Mouse (Mus musculus) forebrain, embryonic 13.5 days (tissue): ENCODE measurements around the gene Lmod3. TPM values are rescaled to one million over a fixed set of nuclear protein-coding genes. Genes with fewer than 3 reads are reported as not detected.

Source experiments
- ATAC-seq: fragments of 200-750 bp; cut with Nextera tagmentation; 2 replicates; pipeline ENCODE4 v1.8.0; 2017
- H3K27ac ChIP-seq: fragments of 300-500 bp; sonication (generic); 2 replicates; pipeline ENCODE4 v1.5.1; 2015; ENCODE audit warnings: inconsistent platforms, mild to moderate bottlenecking, moderate library complexity
- H3K27me3 ChIP-seq: fragments of 300-500 bp; sonication (generic); 2 replicates; pipeline ENCODE4 v1.6.1; 2015; ENCODE audit warnings: mild to moderate bottlenecking, inconsistent platforms
- H3K36me3 ChIP-seq: fragments of 300-500 bp; sonication (generic); 2 replicates; pipeline ENCODE4 v1.6.1; 2015; ENCODE audit warnings: mild to moderate bottlenecking, inconsistent platforms; ENCODE audit not compliant: poor library complexity, severe bottlenecking
- H3K4me1 ChIP-seq: fragments of 300-500 bp; sonication (generic); 2 replicates; pipeline ENCODE4 v1.6.1; 2015; ENCODE audit warnings: inconsistent platforms
- H3K4me2 ChIP-seq: fragments of 300-500 bp; sonication (generic); 2 replicates; pipeline ENCODE4 v1.6.1; 2015; ENCODE audit warnings: inconsistent platforms, mild to moderate bottlenecking, moderate library complexity
- H3K4me3 ChIP-seq: fragments of 300-500 bp; sonication (generic); 2 replicates; pipeline ENCODE4 v1.5.1; 2015; ENCODE audit warnings: mild to moderate bottlenecking, inconsistent platforms
- H3K9ac ChIP-seq: fragments of 300-500 bp; sonication (generic); 2 replicates; pipeline ENCODE4 v1.6.1; 2015; ENCODE audit warnings: mild to moderate bottlenecking, inconsistent platforms
- H3K9me3 ChIP-seq: fragments of 300-500 bp; sonication (generic); replicated peaks from 2 replicates; pipeline ENCODE4 v1.6.1; 2016; ENCODE audit warnings: inconsistent platforms
- WGBS: fragments of 180-500 bp; shearing (Covaris S2); methylation state at CpG from one replicate; pipeline ENCODE4 v1.1.7; 2015; 5-methylcytosine and 5-hydroxymethylcytosine counted together
- polyA plus RNA-seq: library from polyadenylated mRNA; unstranded; fragments of >200 nt; fragmentation: Nextera tagmentation; extraction: Ambion mirVana; gene quantifications from 2 replicates; pipeline ENCODE4 v1.2.1, GENCODE M21; 2015

The Lmod3 gene
- polyA plus RNA-seq = not detected in 2 replicates

DNA sequence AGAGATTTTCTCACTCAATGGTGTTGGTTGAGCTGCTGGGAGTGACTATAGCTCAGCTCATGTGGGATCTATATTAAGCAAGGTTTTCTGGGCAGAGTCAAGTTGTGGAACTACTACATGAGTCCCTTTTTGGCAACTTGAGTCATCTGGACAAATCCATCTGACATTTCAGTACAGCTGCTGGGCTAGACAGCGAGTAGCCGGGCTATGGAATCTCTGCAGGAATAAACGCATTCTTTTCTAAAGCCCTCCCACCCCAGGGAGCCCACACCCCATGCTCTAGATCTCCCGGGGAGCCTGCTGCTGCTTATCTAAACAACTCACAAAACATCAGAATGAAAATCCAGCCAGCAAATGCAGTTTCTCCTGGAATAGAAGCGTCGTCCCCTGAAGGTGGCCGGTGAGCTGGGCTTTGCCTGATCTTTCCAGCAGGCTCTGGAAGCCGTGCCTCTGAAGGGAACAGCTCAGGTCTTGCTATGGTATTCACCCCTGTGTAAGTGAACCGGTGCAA lies at the start of gene Lmod3:
Gene Lmod3 (minus strand): TSS at position 49 of the 511 bp plus-strand sequence.
- Histone ChIP-seq H3K4me1 (no peaks in the 10 kb centered on the region), H3K36me3 (no peaks in the 10 kb centered on the region), H3K4me3 (no peak within 1 kb of the TSS), H3K4me2 (no peak within 1 kb of the TSS), H3K27me3 (no peaks in the 10 kb centered on the region), H3K9ac (no peak within 1 kb of the TSS), H3K9me3 (no peaks in the 10 kb centered on the region), H3K27ac (no peak within 1 kb of the TSS)
- no peak for ATAC-seq
- 35% methylated on average over 9 of the region's 9 CpGs for WGBS

DNA sequence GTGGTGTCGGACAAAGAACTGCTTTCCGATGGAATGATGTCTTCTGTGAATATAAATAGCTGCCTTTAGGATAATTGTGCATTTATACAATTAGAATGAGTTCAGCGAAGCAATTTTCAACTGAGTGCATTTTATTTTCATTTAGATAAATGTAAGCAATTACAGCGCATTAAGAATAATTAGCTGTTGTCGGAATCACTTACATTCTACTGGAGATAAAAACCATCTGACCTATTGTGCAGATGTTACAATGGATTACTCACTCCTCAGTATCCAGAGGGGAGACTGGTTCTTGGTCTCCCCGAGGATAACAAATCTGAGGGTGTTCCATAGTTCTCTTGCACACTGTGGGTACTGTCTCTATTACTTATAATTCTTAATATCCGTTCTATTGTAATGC lies 49.7 kb upstream of the Lmod3 start:
- H3K9me3 ChIP-seq = no peaks in the 10 kb centered on the region
- no peak overlapping the region for H3K4me3 ChIP-seq
- peaks cover 29% of the 10 kb centered on the region for H3K4me1 ChIP-seq
- H3K27ac ChIP-seq = no peak overlapping the region
- H3K4me2 ChIP-seq = no peak overlapping the region
- 61% methylated on average over 7 of the region's 7 CpGs for WGBS
- ATAC-seq = no peak
- H3K27me3 ChIP-seq = no peaks in the 10 kb centered on the region
- H3K9ac ChIP-seq = no peak overlapping the region
- peaks cover 70% of the 10 kb centered on the region for H3K36me3 ChIP-seq

DNA sequence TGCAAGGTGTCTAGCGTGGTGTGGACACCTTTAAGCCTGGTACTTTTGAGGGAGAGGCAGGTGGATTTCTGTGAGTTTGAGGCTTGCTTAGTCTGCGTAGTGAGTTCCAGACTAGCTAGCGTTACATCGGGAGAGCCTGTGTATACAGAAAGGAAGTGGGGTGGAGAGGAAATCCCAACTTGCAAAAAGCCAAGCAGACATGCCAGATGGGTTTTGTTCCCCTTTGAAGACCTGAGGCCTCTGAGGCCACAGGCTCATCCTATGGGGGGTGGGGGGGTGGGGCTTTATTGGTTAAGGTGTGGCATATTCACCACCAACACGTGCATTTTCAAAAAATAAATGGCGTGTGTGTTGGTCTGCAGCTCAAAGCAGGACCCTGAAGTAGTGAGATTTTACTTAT lies 48.1 kb upstream of the Lmod3 start:
- Histone ChIP-seq H3K4me2 (no peak overlapping the region), H3K27ac (no peak overlapping the region), H3K9ac (no peak overlapping the region), H3K27me3 (no peaks in the 10 kb centered on the region), H3K36me3 (peaks cover 73% of the 10 kb centered on the region), H3K4me1 (peaks cover 29% of the 10 kb centered on the region), H3K4me3 (no peak overlapping the region), H3K9me3 (no peaks in the 10 kb centered on the region)
- 93% methylated on average over 6 of the region's 6 CpGs for WGBS
- no peak for ATAC-seq

DNA sequence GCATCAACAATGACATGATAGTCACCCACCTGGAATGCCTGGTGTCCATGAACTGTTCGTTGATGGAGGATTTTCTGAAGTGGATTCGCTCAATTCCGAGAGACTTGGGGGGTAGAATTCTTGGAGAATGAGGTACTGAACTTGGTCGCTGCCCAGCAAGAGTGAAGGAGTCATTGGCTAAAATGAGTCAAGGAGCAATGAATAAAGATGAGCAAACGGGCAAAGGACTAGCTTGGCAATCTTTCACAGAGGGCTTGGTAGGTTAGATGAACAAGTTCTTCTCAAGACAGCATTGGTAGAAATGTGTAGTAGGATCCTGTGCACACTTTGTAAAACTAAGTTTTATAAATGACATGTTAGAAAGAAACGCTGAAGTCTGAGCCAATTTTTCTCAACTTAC lies 47.6 kb upstream of the Lmod3 start:
- no peak for ATAC-seq
- no peak overlapping the region for H3K27ac ChIP-seq
- H3K36me3 ChIP-seq = peaks cover 73% of the 10 kb centered on the region
- no peaks in the 10 kb centered on the region for H3K27me3 ChIP-seq
- H3K9me3 ChIP-seq = no peaks in the 10 kb centered on the region
- H3K4me1 ChIP-seq = peaks cover 24% of the 10 kb centered on the region
- 94% methylated on average over 6 of the region's 6 CpGs for WGBS
- H3K4me3 ChIP-seq = no peak overlapping the region
- H3K4me2 ChIP-seq = no peak overlapping the region
- H3K9ac ChIP-seq = no peak overlapping the region

DNA sequence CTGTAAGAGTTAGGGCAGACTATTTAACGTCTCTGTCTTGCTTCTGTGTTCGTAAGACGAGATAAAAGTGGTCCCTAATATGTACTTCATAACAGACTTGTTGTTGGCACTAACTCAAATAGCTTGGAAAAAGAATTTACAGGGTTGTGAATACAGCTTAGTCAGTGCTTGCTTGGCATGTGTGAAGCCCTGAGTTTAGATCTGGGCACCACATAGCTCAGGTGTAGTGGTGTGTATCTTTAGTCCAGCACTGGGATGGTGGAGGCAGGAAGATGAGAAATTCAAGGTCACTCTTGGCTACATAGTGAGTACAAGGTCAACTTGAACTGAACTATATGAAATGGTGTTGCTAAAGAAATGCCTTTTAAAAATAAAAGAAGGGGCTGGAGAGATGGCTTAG lies 44.6 kb upstream of the Lmod3 start:
- no peaks in the 10 kb centered on the region; the same call in 1 of the 2 replicates for H3K4me1 ChIP-seq
- 90% methylated on average over 3 of the region's 3 CpGs for WGBS
- no peak overlapping the region for H3K4me3 ChIP-seq
- H3K9ac ChIP-seq = no peak overlapping the region
- H3K9me3 ChIP-seq = no peaks in the 10 kb centered on the region
- H3K4me2 ChIP-seq = no peak overlapping the region
- ATAC-seq = no peak
- H3K36me3 ChIP-seq = peaks cover 76% of the 10 kb centered on the region
- H3K27me3 ChIP-seq = no peaks in the 10 kb centered on the region
- H3K27ac ChIP-seq = no peak overlapping the region

DNA sequence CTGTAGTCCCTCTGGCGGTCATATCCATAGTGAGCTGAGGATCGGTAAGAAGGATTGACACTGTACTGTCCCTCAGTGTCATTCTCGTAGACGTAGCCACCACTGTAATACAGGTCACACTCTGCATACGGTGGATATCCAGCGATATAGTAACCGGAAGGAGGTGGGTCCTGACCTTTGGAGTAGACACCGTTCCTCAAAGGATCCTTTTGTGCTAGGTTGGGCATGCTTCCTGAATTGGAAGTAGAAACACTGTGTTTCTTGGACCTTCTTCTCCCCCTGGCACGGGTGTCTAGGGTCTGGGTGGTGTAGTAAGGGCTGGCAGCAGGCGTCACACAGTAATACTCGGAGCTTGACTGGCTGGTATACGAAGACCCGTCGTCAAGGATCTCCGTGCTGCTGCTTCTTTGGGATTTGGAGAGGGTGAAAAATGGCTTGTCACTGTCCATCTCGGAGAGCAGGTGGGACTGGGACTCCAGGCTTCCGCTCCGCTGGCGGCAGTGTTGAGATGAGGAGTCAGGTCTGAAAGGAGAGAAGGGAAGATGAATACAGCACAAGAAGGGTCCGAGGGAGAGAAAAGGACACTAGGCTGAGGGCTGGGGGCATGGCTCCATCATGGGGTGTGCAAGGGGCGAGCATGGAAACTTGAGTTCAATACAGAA lies 43.4 kb upstream of the Lmod3 start:
- Histone ChIP-seq H3K4me3 (no peak overlapping the region), H3K36me3 (peaks cover 84% of the 10 kb centered on the region), H3K9me3 (no peaks in the 10 kb centered on the region), H3K4me1 (peaks cover 11% of the 10 kb centered on the region), H3K27me3 (no peaks in the 10 kb centered on the region), H3K27ac (no peak overlapping the region), H3K4me2 (no peak overlapping the region), H3K9ac (no peak overlapping the region)
- 95% methylated on average over 21 of the region's 21 CpGs for WGBS
- ATAC-seq = no peak

DNA sequence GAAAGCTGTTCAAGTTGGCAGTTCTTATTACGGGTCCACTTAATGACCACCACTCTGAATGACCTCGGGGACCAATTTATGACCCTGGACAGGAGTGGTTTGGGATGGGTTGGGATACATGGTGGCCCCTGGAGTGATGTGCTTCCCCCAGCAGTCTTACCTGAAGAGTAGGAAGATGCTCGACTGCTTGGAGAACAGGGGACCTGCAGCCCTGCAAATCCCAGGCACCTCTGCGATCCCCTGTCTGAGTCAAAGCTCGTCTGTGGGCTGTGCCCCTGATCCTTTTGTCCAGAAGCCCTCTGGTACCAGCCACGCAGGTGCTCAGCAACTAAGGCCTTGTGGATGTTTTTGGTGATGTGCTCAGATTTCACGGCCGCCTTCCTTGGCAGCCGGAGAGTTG lies 42.9 kb upstream of the Lmod3 start:
- Histone ChIP-seq H3K9me3 (no peaks in the 10 kb centered on the region), H3K27me3 (no peaks in the 10 kb centered on the region), H3K27ac (no peak overlapping the region), H3K4me3 (no peak overlapping the region), H3K4me2 (no peak overlapping the region), H3K36me3 (peaks cover 83% of the 10 kb centered on the region), H3K4me1 (peaks cover 16% of the 10 kb centered on the region), H3K9ac (no peak overlapping the region)
- no peak for ATAC-seq
- WGBS = 93% methylated on average over 9 of the region's 9 CpGs

DNA sequence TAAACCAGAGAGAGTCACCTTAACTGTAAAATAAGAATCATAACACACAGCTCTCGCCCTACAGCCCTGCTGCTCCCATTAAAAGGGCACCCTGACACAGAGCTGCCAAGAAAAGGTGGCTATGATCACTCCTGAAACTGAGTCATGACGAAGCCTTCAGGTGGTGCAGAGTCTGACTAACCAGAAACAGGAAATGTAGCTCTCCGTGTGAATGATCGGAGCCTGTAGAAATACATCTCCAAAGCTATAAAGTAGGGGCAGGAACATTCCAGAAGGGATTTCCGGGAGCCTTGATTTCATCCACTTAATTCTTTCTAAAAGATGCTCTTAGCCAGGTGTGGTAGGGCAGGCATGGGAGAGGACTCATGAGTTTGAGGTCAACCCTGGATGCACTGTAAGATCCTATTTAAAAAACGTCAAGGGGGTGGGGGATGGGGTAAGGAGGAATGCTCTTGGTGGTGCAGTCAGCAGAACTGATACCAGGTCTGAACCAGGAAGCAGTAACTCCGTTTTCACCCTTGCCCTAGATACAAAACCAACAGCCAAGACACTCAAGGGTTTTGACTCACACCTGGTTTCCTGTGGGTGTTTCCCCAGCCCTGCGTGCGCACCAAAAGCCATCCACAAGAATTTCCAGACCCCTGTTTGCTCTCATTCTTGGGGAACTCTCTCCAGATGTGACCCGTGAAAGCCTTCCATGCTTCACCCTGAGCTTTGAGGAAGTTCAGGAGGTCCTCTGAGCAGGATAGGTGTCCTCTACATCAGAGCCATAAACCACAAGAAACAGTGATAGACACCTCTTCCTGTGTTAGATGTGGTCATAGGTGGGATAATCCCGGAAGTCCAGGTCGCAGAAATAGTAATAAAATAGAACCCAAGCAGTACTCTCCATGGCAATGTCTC lies 41.4 kb upstream of the Lmod3 start:
- no peak for ATAC-seq
- H3K27ac ChIP-seq = no peak overlapping the region
- 87% methylated on average over 12 of the region's 12 CpGs for WGBS

DNA sequence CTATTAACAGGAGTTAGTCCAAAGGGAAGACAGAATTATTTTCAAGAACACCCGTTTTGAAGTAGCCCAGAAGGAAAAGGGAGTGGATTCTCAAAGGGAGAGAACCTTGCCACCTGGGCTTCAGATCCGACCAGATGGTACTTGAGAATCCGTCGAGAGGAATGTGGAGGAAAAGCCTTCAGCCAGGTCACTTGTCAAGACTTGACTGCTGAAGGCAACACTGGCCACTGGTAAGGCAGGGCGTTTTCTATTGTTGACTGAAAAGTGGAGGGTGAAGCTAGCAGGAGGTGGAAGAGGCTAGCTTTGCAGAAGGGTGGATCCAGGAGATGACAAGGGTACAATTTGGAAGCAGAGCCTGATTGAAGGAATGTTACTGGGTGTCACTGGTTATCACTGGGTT lies 40.3 kb upstream of the Lmod3 start:
- WGBS = 89% methylated on average over 5 of the region's 5 CpGs
- Histone ChIP-seq H3K4me1 (peaks cover 16% of the 10 kb centered on the region), H3K9me3 (no peaks in the 10 kb centered on the region), H3K36me3 (peaks cover 75% of the 10 kb centered on the region), H3K27ac (no peak overlapping the region), H3K4me2 (no peak overlapping the region), H3K9ac (no peak overlapping the region), H3K4me3 (no peak overlapping the region), H3K27me3 (no peaks in the 10 kb centered on the region)
- no peak for ATAC-seq

More for the DNA sequence above, 41.4 kb upstream of the Lmod3 start:
- H3K9ac ChIP-seq = no peak overlapping the region
- H3K36me3 ChIP-seq = peaks cover 72% of the 10 kb centered on the region
- no peak overlapping the region for H3K4me2 ChIP-seq
- no peaks in the 10 kb centered on the region for H3K9me3 ChIP-seq
- no peak overlapping the region for H3K4me3 ChIP-seq
- no peaks in the 10 kb centered on the region for H3K27me3 ChIP-seq
- H3K4me1 ChIP-seq = peaks cover 16% of the 10 kb centered on the region

DNA sequence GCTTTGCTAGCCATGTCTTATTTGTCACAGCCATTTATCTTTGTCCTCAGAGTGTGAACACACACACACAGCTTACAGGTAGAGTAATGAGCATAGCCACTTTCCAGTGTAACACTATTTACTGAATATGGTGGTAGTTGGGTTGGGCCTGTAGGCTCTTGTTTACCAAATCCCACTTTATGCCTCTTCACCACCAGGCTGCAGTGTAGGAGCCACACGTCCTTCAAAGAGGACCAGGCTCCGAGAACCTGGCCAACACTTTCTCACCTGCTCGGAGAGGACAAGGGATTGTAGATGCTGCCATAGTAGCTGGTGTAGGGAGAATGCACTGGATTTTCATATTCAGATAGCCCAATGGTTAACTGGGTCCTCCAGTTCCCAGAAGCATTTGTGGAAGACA lies 39.5 kb upstream of the Lmod3 start:
- H3K4me3 ChIP-seq = no peak overlapping the region
- H3K36me3 ChIP-seq = peaks cover 75% of the 10 kb centered on the region
- no peaks in the 10 kb centered on the region for H3K27me3 ChIP-seq
- no peak overlapping the region for H3K4me2 ChIP-seq
- no peaks in the 10 kb centered on the region for H3K9me3 ChIP-seq
- no peak overlapping the region for H3K27ac ChIP-seq
- H3K4me1 ChIP-seq = peaks cover 16% of the 10 kb centered on the region
- no peak overlapping the region for H3K9ac ChIP-seq
- ATAC-seq = no peak
- WGBS = 92% methylated on average over 3 of the region's 3 CpGs

DNA sequence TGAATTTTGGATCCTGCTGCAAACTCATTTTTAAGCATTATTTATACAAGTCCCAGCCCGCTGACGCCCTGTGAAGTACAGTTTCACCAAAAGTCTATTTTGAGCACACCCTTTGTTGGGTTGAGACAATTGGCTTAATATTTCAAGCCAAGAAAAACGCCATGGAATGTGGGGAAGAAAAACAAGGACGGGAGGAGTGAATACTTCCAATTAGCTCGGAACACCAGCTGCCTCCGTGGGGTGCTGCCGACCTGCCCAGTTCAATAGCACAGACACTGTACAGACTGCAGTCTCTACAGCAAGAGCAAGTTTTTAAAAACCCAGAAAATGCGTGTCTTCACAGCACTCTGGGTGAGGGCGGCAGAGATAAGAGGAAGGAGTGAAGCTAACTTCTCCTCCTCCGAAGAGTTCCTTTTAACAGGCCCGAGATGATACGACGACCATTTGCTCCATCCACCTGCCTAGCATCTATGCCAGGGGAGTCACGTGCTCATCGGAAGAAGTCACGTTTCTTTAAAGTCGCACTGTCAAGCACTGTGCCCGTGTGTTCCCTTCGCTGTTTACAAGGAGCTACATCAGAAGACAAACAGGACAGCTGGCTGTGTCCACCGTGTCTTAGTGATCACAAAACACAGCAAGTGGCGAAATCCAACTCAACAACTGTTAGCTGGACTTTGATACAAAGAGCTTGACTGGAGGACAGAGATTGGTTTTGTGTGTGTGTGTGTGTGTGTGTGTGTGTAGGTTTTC lies 38.8 kb upstream of the Lmod3 start:
- H3K27ac ChIP-seq = peak overlapping the region; percentile 48; the same call in 1 of the 2 replicates
- 38% methylated on average over 21 of the region's 21 CpGs for WGBS
- peak overlapping the region; percentile 6; the same call in 1 of the 2 replicates for H3K4me2 ChIP-seq
- peaks cover 70% of the 10 kb centered on the region for H3K36me3 ChIP-seq
- no peaks in the 10 kb centered on the region for H3K9me3 ChIP-seq
- H3K27me3 ChIP-seq = no peaks in the 10 kb centered on the region
- H3K4me3 ChIP-seq = no peak overlapping the region
- 0 out of 2 replicates have a peak, but pooled peaks have one; percentile 58 for ATAC-seq
- H3K4me1 ChIP-seq = peaks cover 16% of the 10 kb centered on the region
- H3K9ac ChIP-seq = no peak overlapping the region

DNA sequence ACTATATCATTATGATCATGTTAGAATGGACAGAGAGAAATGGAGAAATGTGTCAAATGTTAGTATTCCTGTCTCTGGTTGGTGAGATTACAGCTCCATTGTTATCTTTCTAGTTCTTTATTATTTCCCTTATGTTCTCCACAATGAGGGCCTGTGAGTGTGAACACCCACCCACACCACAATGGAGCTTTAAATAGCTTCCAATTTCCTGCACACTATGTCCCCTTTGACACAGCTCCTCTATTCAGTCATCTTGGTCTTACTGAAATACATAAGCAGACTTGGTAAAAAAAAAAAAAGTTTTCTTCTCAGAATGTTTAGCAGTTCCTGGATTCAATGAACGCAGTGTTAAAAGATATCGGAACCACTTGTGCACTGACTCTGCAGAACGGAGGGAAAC lies 38.1 kb upstream of the Lmod3 start:
- Histone ChIP-seq H3K27me3 (no peaks in the 10 kb centered on the region), H3K4me3 (no peak overlapping the region), H3K4me2 (peak overlapping the region; percentile 6; the same call in 1 of the 2 replicates), H3K9ac (no peak overlapping the region), H3K27ac (no peak overlapping the region), H3K36me3 (peaks cover 67% of the 10 kb centered on the region), H3K9me3 (no peaks in the 10 kb centered on the region), H3K4me1 (peaks cover 16% of the 10 kb centered on the region)
- no peak for ATAC-seq
- WGBS = 28% methylated on average over 3 of the region's 3 CpGs
